In genomic region chr3:30214607-30215006, GRCm38 (mm10) we compare ENCODE assay signal across 15 mouse cellular contexts.
"Had no signal": no experiment of that assay in that cellular context is flagged by ENCODE, and none has a peak within 500 bp of the region (broad histone marks: within the 10 kb centered on the region; RNA-seq: fewer than 3 reads in every experiment).

No protein-coding gene starts in this region.

- DNase-seq: kidney, adult 18-20 months; kidney, adult 9 months; kidney, postnatal 14 days; layer of hippocampus, adult 9-11 months; liver, embryonic 13.5 days; lung, adult 2 months; lung, postnatal 14 days; lung, postnatal 4 days; midbrain, embryonic 14.5 days; spleen, adult 18-20 months; thymus, adult 18-20 months; thymus, postnatal 36 days had no signal

- H3K4me2 ChIP-seq: liver, embryonic 13.5 days; midbrain, embryonic 11.5 days; stomach, embryonic 15.5 days had no signal

- H3K27ac ChIP-seq: layer of hippocampus, adult 2 months; liver, embryonic 13.5 days; stomach, embryonic 15.5 days had no signal

- H3K36me3 ChIP-seq: liver, embryonic 13.5 days; stomach, embryonic 15.5 days had no signal

- H3K9me3 ChIP-seq: liver, embryonic 13.5 days; stomach, embryonic 15.5 days had no signal

- H3K9ac ChIP-seq: liver, embryonic 13.5 days; stomach, embryonic 15.5 days had no signal

- H3K4me3 ChIP-seq: layer of hippocampus, adult 2 months; liver, embryonic 13.5 days; stomach, embryonic 15.5 days had no signal

- H3K27me3 ChIP-seq: stomach, embryonic 15.5 days had no signal

- H3K4me1 ChIP-seq: liver, embryonic 13.5 days had no signal
